Mouse (Mus musculus): Measurements from ENCODE around the gene Spred3. TPM values are rescaled to one million over a fixed set of nuclear protein-coding genes. Genes with fewer than 3 reads are reported as not detected.

Spred3 gene
- polyA plus RNA-seq, 1 experiment from 2014 or later = 3.4 TPM

DNA sequence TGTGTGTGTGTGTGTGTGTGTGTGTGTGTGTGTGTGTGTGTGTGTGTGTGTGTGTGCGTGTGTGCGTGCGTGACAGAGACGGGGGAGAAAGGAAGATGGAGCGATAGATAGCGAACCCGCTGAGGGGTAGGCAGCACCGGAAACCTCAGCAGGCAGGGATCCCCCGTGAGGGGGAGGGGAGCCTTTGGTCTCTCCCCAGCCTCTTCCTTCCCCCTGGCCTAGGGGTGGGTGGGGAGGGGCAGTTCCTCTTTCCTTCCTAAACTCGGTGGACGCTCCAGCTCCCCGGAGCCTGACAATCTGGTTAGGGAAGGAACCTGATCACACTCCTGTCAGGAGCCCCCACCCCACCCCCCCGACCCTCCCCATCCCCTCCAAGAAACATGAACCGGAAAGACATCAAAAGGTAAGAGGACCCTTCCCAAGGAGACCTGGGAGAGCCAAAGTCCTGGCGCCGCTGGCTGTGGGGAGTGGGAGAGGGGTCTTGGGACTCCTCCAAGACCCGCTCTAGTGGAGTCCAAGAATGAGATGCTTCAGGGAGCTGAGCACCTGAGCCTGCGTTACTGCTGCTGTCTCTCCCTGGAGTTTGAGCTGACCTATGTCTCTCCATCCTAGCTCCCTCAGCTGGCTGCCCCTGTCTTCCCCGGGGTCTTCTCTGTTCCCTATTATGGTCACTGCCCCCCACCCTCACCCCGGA lies 35.4 kb downstream of the Spred3 start, which contains the start of gene Rasgrp4:
Gene Rasgrp4 (plus strand): TSS at position 159 of the 694 bp plus-strand sequence.
- Histone ChIP-seq H3K27ac (ENCODE audit: low read length) (no peak within 1 kb of the TSS), H3K36me3 (ENCODE audit: insufficient read depth, low read length) (no peaks in the 10 kb centered on the region), H3K9ac (replicated peaks; ENCODE audit: low read length) (peak within 1 kb of the TSS; percentile 51; the same call in 1 of the 2 replicates), H3K9me3 (ENCODE audit: low read length) (no peaks in the 10 kb centered on the region), H3K4me1 (ENCODE audit: insufficient read depth, low read length) (peaks cover 11% of the 10 kb centered on the region; the same call in 1 of the 2 replicates), H3K4me2 (replicated peaks; ENCODE audit: low read depth, low read length) (peak within 1 kb of the TSS; percentile 59), H3K27me3 (ENCODE audit: insufficient read depth, low read length) (no peaks in the 10 kb centered on the region; the same call in 1 of the 2 replicates), H3K4me3 (ENCODE audit: low read length) (peak within 1 kb of the TSS; percentile 30)
- peak; percentile 69 for ATAC-seq (ENCODE audit: low FRiP score, low TSS enrichment)
- whole genome bisulfite sequencing = under 1% methylated on average over 14 of the region's 20 CpGs

DNA sequence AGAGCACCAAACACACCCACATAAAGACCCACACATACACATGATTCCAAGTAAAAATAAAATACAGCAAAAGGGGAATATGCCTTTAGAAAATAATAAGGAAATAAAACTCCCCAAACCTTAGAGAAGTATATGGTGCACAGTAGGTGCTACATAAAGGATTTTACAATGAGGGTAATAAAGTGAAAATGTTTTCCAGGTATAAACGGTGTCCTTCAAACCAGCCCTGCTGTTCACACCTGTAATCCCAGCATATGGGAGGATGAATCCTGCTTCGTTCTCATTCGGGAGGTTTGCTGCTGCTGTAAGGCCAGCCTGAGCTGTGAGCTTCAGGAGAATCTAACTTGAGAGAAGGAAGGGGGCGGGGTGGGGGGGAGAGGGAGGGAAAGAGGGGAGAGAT lies 36.0 kb downstream of the Spred3 start:
- Histone ChIP-seq H3K9ac (replicated peaks; ENCODE audit: low read length) (0 out of 2 replicates have a peak overlapping the region, but pooled peaks have one; percentile 22), H3K9me3 (ENCODE audit: low read length) (no peaks in the 10 kb centered on the region), H3K4me3 (ENCODE audit: low read length) (peak overlapping the region; percentile 30), H3K27me3 (ENCODE audit: insufficient read depth, low read length) (no peaks in the 10 kb centered on the region; the same call in 1 of the 2 replicates), H3K4me1 (ENCODE audit: insufficient read depth, low read length) (peaks cover 11% of the 10 kb centered on the region; the same call in 1 of the 2 replicates), H3K36me3 (ENCODE audit: insufficient read depth, low read length) (no peaks in the 10 kb centered on the region), H3K27ac (ENCODE audit: low read length) (no peak overlapping the region), H3K4me2 (replicated peaks; ENCODE audit: low read depth, low read length) (peak overlapping the region; percentile 59)
- ATAC-seq (ENCODE audit: low FRiP score, low TSS enrichment) = no peak
- 0% methylated on average over 3 of the region's 4 CpGs for WGBS

DNA sequence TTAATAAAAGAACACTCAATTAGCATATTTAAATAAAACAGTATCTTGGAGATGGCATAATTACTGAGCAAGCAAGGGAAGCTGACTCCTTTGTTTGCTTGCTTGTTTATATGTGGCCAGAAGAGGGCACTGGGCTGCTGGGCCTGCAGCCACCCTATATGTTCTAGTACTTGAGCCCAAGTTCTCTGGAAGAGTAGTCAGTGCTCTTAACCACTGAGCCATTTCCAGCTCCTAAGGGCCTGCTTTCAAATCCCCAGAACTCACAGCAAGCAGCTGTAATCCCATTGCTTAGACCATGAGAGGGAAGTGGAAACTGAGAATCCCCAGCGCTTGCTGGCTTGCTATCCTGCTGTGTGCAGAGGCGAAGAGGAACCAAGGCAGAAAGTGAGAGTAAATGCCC lies 41.5 kb downstream of the Spred3 start:
- Histone ChIP-seq H3K9ac (replicated peaks; ENCODE audit: low read length) (no peak overlapping the region), H3K4me3 (ENCODE audit: low read length) (no peak overlapping the region), H3K4me2 (replicated peaks; ENCODE audit: low read depth, low read length) (no peak overlapping the region), H3K27me3 (ENCODE audit: insufficient read depth, low read length) (no peaks in the 10 kb centered on the region), H3K4me1 (ENCODE audit: insufficient read depth, low read length) (peaks cover 10% of the 10 kb centered on the region), H3K36me3 (ENCODE audit: insufficient read depth, low read length) (no peaks in the 10 kb centered on the region), H3K9me3 (ENCODE audit: low read length) (no peaks in the 10 kb centered on the region), H3K27ac (ENCODE audit: low read length) (no peak overlapping the region)
- WGBS = 81% methylated on average over 2 of the region's 2 CpGs
- no peak for ATAC-seq (ENCODE audit: low FRiP score, low TSS enrichment)

DNA sequence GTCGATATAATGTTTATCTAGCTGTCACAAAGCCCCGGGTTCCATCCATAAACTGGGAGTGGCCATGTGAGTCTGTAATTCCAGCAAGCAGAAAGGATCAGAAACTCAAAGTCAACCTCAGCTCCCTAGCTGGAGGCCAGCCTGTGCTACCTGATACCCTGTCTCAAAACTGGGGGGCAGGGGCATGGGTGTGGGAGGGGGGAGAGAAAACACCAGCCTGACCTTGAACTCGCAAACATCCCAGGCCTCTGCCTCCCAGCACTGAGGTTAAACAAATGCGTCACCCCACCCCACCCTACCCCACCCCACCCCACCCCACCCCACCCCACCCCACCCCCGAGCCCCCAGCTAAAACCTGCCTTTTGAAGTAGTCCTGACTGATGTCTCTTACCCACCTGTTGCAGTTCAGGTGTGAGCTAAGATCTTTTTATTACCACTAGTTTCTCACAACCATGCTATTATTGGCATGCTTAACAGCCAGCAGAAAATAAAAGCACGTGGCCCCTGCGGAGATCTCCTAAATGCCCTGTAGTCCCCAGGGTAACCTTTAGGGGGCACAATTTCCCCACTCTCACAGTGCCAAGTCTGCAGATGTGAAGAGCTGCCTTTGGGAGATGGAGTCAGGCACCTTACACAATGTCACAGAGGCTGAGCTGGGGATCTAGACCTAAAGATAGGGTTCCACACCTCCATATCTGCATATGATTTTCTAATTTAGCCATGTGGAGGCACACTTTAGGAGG lies 43.9 kb downstream of the Spred3 start:
- Histone ChIP-seq H3K4me3 (ENCODE audit: low read length) (no peak overlapping the region), H3K27ac (ENCODE audit: low read length) (no peak overlapping the region), H3K9me3 (ENCODE audit: low read length) (no peaks in the 10 kb centered on the region), H3K4me1 (ENCODE audit: insufficient read depth, low read length) (peaks cover 10% of the 10 kb centered on the region), H3K27me3 (ENCODE audit: insufficient read depth, low read length) (no peaks in the 10 kb centered on the region), H3K9ac (replicated peaks; ENCODE audit: low read length) (no peak overlapping the region), H3K4me2 (replicated peaks; ENCODE audit: low read depth, low read length) (no peak overlapping the region), H3K36me3 (ENCODE audit: insufficient read depth, low read length) (no peaks in the 10 kb centered on the region)
- ATAC-seq (ENCODE audit: low FRiP score, low TSS enrichment) = no peak
- 13% methylated on average over 7 of the region's 7 CpGs for WGBS

DNA sequence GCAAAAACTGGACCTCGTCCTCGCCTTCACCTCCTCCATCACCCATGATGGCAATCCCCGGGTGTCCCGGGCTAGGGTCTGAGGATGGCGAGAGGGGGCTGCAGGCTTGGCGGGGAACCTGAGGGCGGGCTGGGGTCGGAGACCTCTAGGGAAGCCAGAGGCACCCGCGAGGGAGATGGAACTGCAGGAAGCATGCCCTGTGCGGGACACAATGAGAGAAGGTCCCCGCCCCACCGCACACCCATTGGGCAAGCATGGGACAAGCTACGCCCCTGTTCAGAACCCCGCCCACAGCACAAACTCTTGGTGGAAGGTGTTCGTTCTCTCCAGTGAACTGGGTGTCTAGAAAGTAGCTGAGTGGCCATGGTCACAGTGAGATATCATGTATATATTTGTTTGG lies 45.2 kb downstream of the Spred3 start, which contains the start of gene Ryr1:
Gene Ryr1 (minus strand): TSS at position 210 of the 400 bp plus-strand sequence.
- Histone ChIP-seq H3K36me3 (ENCODE audit: insufficient read depth, low read length) (no peaks in the 10 kb centered on the region), H3K27me3 (ENCODE audit: insufficient read depth, low read length) (no peaks in the 10 kb centered on the region), H3K9ac (replicated peaks; ENCODE audit: low read length) (peak within 1 kb of the TSS; percentile 61), H3K4me3 (ENCODE audit: low read length) (peak within 1 kb of the TSS; percentile 51), H3K27ac (ENCODE audit: low read length) (no peak within 1 kb of the TSS), H3K4me1 (ENCODE audit: insufficient read depth, low read length) (peaks cover 10% of the 10 kb centered on the region), H3K4me2 (replicated peaks; ENCODE audit: low read depth, low read length) (peak within 1 kb of the TSS; percentile 88), H3K9me3 (ENCODE audit: low read length) (no peaks in the 10 kb centered on the region)
- under 1% methylated on average over 16 of the region's 16 CpGs for WGBS
- ATAC-seq (ENCODE audit: low FRiP score, low TSS enrichment) = peak; percentile 92

DNA sequence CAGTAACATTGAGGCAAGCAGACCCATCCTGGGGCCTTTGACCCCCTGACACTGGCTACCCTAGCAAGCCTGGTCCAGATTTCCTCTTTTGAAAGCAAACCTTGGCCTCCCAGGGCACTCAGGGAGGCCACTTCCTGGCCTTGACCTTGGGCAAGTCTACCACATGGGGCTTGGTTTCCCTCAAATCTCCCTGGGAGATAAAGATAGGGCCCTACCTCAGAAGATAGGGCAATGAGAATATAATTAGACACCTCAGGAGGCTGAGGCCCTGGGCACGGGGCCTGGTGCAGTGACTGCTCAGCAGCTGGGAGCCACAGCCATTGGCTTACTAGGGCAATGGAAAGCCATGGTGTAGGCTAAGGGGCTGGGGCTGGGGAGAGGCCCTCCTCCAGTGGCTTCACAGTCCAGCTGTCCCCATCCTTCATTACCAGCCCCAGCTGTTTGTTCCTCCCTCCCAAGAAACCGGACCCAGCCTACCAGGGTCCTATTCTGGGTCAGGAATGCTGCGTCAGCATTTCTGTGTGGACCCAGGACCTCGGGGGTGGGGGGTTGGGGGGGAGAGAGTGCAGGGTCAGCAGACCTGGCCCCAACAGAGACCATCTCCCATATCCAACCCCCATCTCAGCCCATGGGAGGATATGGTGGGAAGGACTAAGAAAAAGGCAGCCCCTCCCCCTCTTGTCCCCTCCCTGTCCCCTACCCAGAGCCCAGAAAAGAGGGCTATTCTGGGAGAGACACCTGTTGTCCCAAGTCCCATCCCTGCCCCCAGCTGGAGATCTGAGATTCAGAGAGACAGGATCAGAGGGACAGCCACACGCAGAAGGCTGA lies 46.5 kb downstream of the Spred3 start:
- H3K4me3 ChIP-seq (ENCODE audit: low read length) = no peak overlapping the region

DNA sequence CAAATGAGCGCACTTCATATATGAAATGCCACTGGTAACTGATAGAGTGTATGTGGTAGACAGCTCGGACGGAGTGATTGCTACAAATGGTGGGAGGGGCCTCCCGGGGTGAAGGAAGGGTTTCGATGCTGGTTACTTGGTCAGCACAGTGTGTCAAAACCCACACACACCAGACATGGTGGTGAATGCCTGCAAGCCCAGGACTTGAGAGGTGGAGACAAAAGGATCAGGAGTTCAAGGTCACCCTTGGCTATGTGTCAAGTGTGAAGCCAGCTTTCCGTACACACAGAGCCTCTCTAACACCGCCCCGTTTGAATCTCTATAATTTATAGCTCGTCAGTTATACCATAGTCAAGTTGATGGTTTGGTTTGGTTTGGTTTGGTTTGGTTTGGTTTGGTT lies 47.4 kb downstream of the Spred3 start:
- ATAC-seq (ENCODE audit: low FRiP score, low TSS enrichment) = no peak
- Histone ChIP-seq H3K9me3 (ENCODE audit: low read length) (no peaks in the 10 kb centered on the region), H3K9ac (replicated peaks; ENCODE audit: low read length) (no peak overlapping the region), H3K4me1 (ENCODE audit: insufficient read depth, low read length) (peaks cover 10% of the 10 kb centered on the region), H3K4me3 (ENCODE audit: low read length) (no peak overlapping the region), H3K27ac (ENCODE audit: low read length) (no peak overlapping the region), H3K27me3 (ENCODE audit: insufficient read depth, low read length) (no peaks in the 10 kb centered on the region), H3K36me3 (ENCODE audit: insufficient read depth, low read length) (no peaks in the 10 kb centered on the region), H3K4me2 (replicated peaks; ENCODE audit: low read depth, low read length) (no peak overlapping the region)
- 89% methylated on average over 9 of the region's 9 CpGs for WGBS

More for the DNA sequence above, 46.5 kb downstream of the Spred3 start:
- WGBS = 38% methylated on average over 5 of the region's 5 CpGs
- peak; percentile 25; the same call in 1 of the 2 replicates for ATAC-seq (ENCODE audit: low FRiP score, low TSS enrichment)
- Histone ChIP-seq H3K4me1 (ENCODE audit: insufficient read depth, low read length) (peaks cover 10% of the 10 kb centered on the region), H3K36me3 (ENCODE audit: insufficient read depth, low read length) (no peaks in the 10 kb centered on the region), H3K4me2 (replicated peaks; ENCODE audit: low read depth, low read length) (0 out of 2 replicates have a peak overlapping the region, but pooled peaks have one; percentile 88), H3K27me3 (ENCODE audit: insufficient read depth, low read length) (no peaks in the 10 kb centered on the region), H3K9me3 (ENCODE audit: low read length) (no peaks in the 10 kb centered on the region), H3K9ac (replicated peaks; ENCODE audit: low read length) (no peak overlapping the region), H3K27ac (ENCODE audit: low read length) (no peak overlapping the region)

- no peak overlapping the region for H3K4me2 ChIP-seq (replicated peaks; ENCODE audit: low read depth, low read length)
- H3K4me3 ChIP-seq (ENCODE audit: low read length) = no peak overlapping the region
- ATAC-seq (ENCODE audit: low FRiP score, low TSS enrichment) = no peak
- H3K9me3 ChIP-seq (ENCODE audit: low read length) = no peaks in the 10 kb centered on the region
- H3K4me1 ChIP-seq (ENCODE audit: insufficient read depth, low read length) = peaks cover 3% of the 10 kb centered on the region
- H3K9ac ChIP-seq (replicated peaks; ENCODE audit: low read length) = no peak overlapping the region
- H3K27me3 ChIP-seq (ENCODE audit: insufficient read depth, low read length) = no peaks in the 10 kb centered on the region
- H3K27ac ChIP-seq (ENCODE audit: low read length) = no peak overlapping the region
- H3K36me3 ChIP-seq (ENCODE audit: insufficient read depth, low read length) = no peaks in the 10 kb centered on the region
- WGBS = 83% methylated on average over 1 of the region's 1 CpGs
These were observed 50.7 kb downstream of the Spred3 start for GRCm38 (mm10) chr7:29119526-29119925.

DNA sequence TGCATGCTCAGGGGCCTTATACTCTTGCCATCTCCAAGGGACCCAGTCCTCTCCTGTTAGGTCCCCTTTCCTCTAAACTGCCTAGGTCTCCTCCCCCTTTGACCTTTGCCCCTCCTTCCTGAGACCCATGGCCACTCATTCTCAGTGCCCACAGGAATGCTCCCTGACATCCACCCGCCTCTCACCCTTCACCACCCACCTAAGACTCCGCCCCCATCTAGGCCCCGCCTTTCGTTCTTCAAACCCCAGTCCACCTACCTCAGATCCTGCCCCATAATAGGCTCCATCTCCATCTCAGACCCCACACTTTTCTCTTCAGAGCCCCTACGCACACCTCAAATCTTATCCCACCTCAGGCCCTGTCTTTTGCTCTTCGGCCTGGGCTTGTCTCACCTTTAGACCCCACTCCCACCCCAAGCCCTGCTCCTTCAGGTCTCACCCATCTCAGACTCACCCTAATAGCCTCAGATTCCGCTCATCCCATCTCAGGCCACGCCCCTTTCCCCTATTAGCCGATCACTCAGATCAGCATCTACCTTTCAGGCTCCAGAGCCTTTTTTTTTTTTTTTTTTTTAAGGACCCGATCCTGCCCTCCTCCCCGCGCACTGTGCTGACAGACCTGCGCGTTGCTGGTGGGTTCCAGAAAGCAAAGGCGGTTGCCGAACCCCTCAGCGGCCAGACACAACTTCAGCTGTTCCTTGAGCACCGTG lies 51.9 kb downstream of the Spred3 start:
- no peak overlapping the region for H3K4me3 ChIP-seq (ENCODE audit: low read length)
- H3K4me1 ChIP-seq (ENCODE audit: insufficient read depth, low read length) = no peaks in the 10 kb centered on the region
- peak; percentile 51; the same call in 1 of the 2 replicates for ATAC-seq (ENCODE audit: low FRiP score, low TSS enrichment)
- H3K9ac ChIP-seq (replicated peaks; ENCODE audit: low read length) = no peak overlapping the region
- no peak overlapping the region for H3K4me2 ChIP-seq (replicated peaks; ENCODE audit: low read depth, low read length)
- no peak overlapping the region for H3K27ac ChIP-seq (ENCODE audit: low read length)
- H3K9me3 ChIP-seq (ENCODE audit: low read length) = no peaks in the 10 kb centered on the region
- H3K27me3 ChIP-seq (ENCODE audit: insufficient read depth, low read length) = no peaks in the 10 kb centered on the region
- H3K36me3 ChIP-seq (ENCODE audit: insufficient read depth, low read length) = no peaks in the 10 kb centered on the region
- WGBS = 15% methylated on average over 18 of the region's 18 CpGs

Measured in kidney, embryonic 16.5 days (tissue).